Mouse (Mus musculus): Measurements from ENCODE around the gene Thra.

DNA sequence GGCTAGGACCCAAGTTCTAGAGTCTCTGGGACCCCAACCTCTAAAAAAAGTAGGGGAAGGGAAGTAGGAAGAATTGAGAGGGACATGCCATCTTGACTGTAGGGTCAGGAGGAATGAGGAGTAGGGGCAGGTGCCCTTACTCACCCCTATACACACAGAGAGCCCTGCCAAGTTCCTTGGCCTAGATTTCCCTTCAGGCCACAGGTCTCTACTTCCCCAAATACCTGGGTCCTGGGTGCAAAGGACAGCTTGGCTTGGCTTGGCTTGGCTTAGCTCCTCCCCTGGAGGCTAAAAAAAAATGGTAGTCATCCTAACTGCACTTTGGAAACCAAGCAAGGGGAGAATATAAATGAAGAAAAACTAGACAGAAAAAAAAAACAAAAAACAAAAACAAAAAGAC is 24.3 kb downstream of the Thra start:
- no peak for TF ChIP-seq CTCF (IDR thresholded peaks at IDR 0.05)
- TF ChIP-seq POLR2A (IDR thresholded peaks at IDR 0.05; ENCODE audit: insufficient read depth, low read depth, low read length): no peak
- TF ChIP-seq EP300 (IDR thresholded peaks at IDR 0.05; ENCODE audit: insufficient read depth, low read depth, low read length): no peak
